Mouse (Mus musculus) hindbrain, embryonic 15.5 days (tissue): Measurements from ENCODE around the gene Riok2. TPM values are rescaled to one million over a fixed set of nuclear protein-coding genes. Genes with fewer than 3 reads are reported as not detected.
A peak's percentile ranks its signal among the peaks of the same experiment; 100 is the strongest.

Experiments used
- ATAC-seq: fragments of 200-750 bp; cut with Nextera tagmentation; 2 replicates; pipeline ENCODE4 v1.8.0; 2017; ENCODE audit warnings: low read depth, moderate number of reproducible peaks, moderate TSS enrichment; ENCODE audit not compliant: low FRiP score
- H3K27ac ChIP-seq: fragments of 300-500 bp; sonication (generic); replicated peaks from 2 replicates; pipeline ENCODE4 v1.5.1; 2015; ENCODE audit warnings: mild to moderate bottlenecking, inconsistent platforms
- H3K27me3 ChIP-seq: fragments of 300-500 bp; sonication (generic); 2 replicates; pipeline ENCODE4 v1.6.1; 2015; ENCODE audit warnings: control low read depth, inconsistent platforms
- H3K36me3 ChIP-seq: fragments of 300-500 bp; sonication (generic); 2 replicates; pipeline ENCODE4 v1.6.1; 2015; ENCODE audit warnings: control low read depth, inconsistent platforms
- H3K4me1 ChIP-seq: fragments of 300-500 bp; sonication (generic); replicated peaks from 2 replicates; pipeline ENCODE4 v1.6.1; 2015; ENCODE audit warnings: control low read depth, inconsistent platforms
- H3K4me2 ChIP-seq: fragments of 300-500 bp; sonication (generic); 2 replicates; pipeline ENCODE4 v1.6.1; 2015; ENCODE audit warnings: moderate library complexity, mild to moderate bottlenecking, inconsistent platforms
- H3K4me3 ChIP-seq: fragments of 300-500 bp; sonication (generic); 2 replicates; pipeline ENCODE4 v1.5.1; 2015; ENCODE audit warnings: mild to moderate bottlenecking, inconsistent platforms
- H3K9ac ChIP-seq: fragments of 300-500 bp; sonication (generic); 2 replicates; pipeline ENCODE4 v1.6.1; 2015; ENCODE audit warnings: inconsistent platforms
- H3K9me3 ChIP-seq: fragments of 300-500 bp; sonication (generic); 2 replicates; pipeline ENCODE4 v1.6.1; 2016; ENCODE audit warnings: control low read depth, inconsistent platforms
- WGBS: fragments of 180-500 bp; shearing (Covaris S2); methylation state at CpG from one replicate; pipeline ENCODE4 v1.1.7; 2015; 5-methylcytosine and 5-hydroxymethylcytosine counted together
- polyA plus RNA-seq: library from polyadenylated mRNA; unstranded; fragments of >200 nt; fragmentation: Nextera tagmentation; extraction: Ambion mirVana; gene quantifications from 2 replicates; pipeline ENCODE4 v1.2.1, GENCODE M21; 2015

Riok2 gene
- polyA plus RNA-seq, 1 experiment from 2014 or later = 20.6 TPM

DNA sequence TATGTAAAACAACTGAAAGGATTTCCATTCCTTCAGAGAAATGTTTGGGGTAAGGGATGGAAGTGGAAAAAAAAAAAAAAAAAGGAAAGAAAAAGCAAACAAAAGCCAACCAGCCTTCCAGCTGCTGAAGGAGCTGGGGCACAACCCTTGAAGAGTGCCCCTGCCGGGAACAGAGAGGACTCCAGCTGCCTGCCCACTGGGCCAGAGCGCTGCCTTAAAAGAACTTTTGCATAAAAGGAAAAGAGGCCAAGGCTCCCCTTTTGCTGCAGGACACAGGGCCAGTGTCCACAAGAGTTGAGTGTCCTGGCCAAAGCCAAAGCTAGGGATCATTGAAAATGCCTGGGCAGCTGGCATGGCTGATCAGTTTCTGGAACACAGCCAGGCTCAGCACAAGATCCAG lies 35.5 kb downstream of the Riok2 start:
- Histone ChIP-seq H3K4me2 (no peak overlapping the region), H3K9ac (no peak overlapping the region), H3K9me3 (no peaks in the 10 kb centered on the region), H3K36me3 (no peaks in the 10 kb centered on the region), H3K27me3 (no peaks in the 10 kb centered on the region), H3K4me1 (peaks cover 8% of the 10 kb centered on the region; the same call in 1 of the 2 replicates), H3K4me3 (no peak overlapping the region), H3K27ac (no peak overlapping the region)
- 4% methylated on average over 2 of the region's 2 CpGs for WGBS
- peak; percentile 51; the same call in 1 of the 2 replicates for ATAC-seq

DNA sequence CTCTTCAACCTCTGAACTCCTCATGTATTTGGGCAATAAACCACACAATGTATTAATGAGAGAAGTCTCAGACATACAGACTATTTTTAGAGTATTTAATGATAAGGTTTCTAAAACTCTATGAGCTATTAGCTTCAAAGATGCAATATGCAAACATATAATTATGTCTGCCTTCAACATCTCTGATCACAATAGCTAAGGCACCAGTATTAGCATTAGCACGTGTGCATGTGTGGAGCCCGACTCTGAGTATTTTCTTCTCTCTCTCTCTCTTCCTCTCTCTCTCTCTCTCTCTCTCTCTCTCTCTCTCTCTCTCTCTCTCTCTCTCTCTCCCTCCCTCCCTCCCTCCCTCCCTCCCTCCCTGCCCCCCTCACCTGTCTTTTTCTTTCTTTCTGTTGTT lies 37.3 kb downstream of the Riok2 start:
- no peaks in the 10 kb centered on the region for H3K36me3 ChIP-seq
- ATAC-seq = no peak
- H3K27me3 ChIP-seq = no peaks in the 10 kb centered on the region
- H3K4me1 ChIP-seq = peaks cover 8% of the 10 kb centered on the region; the same call in 1 of the 2 replicates
- WGBS = 69% methylated on average over 2 of the region's 2 CpGs
- H3K27ac ChIP-seq = no peak overlapping the region
- no peak overlapping the region for H3K4me3 ChIP-seq
- no peaks in the 10 kb centered on the region for H3K9me3 ChIP-seq
- no peak overlapping the region for H3K9ac ChIP-seq
- no peak overlapping the region for H3K4me2 ChIP-seq

DNA sequence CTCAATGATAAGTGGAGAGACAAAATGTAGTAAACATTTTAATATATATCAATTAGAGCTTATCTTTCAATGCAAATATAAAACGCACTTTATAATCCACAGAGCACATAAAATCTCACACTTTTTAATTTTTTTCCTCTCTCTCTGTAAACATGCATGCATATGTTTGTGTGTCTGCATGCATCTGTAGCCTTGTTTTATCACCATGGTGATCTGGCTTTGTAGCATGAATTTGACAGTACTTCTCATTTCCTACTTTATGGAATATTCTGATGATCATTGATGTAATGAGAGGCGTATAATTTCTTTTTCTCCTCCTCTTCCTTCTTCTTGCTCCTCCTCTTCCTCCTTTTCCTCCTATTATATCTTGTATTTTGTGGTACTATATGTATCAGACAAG lies 38.1 kb downstream of the Riok2 start:
- Histone ChIP-seq H3K27ac (no peak overlapping the region), H3K4me2 (no peak overlapping the region), H3K4me1 (peaks cover 8% of the 10 kb centered on the region; the same call in 1 of the 2 replicates), H3K9ac (no peak overlapping the region), H3K27me3 (no peaks in the 10 kb centered on the region), H3K9me3 (no peaks in the 10 kb centered on the region), H3K4me3 (no peak overlapping the region), H3K36me3 (no peaks in the 10 kb centered on the region)
- 96% methylated on average over 2 of the region's 2 CpGs for WGBS
- no peak for ATAC-seq

DNA sequence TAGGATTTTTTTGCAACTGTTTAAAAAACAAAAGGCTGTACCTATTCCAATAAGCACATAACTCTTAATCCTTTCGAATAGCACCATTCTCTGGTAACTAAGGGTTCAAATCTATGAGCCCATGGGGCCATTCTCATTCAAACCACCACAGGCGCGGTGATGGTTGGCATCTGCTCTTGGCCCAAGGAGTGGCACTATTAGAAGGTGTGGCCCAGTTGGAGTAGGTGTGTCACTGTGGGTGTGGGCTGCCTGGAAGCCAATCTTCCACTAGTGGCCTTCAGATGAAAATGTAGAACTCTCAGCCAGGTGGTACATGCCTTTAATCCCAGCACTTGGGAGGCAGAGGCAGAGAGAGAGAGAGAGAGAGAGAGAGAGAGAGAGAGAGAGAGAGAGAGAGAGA lies 40.1 kb downstream of the Riok2 start:
- Histone ChIP-seq H3K27ac (no peak overlapping the region), H3K9me3 (no peaks in the 10 kb centered on the region), H3K4me3 (no peak overlapping the region), H3K9ac (no peak overlapping the region), H3K4me1 (peaks cover 5% of the 10 kb centered on the region; the same call in 1 of the 2 replicates), H3K36me3 (no peaks in the 10 kb centered on the region), H3K4me2 (no peak overlapping the region), H3K27me3 (no peaks in the 10 kb centered on the region)
- 97% methylated on average over 3 of the region's 3 CpGs for WGBS
- ATAC-seq = no peak

DNA sequence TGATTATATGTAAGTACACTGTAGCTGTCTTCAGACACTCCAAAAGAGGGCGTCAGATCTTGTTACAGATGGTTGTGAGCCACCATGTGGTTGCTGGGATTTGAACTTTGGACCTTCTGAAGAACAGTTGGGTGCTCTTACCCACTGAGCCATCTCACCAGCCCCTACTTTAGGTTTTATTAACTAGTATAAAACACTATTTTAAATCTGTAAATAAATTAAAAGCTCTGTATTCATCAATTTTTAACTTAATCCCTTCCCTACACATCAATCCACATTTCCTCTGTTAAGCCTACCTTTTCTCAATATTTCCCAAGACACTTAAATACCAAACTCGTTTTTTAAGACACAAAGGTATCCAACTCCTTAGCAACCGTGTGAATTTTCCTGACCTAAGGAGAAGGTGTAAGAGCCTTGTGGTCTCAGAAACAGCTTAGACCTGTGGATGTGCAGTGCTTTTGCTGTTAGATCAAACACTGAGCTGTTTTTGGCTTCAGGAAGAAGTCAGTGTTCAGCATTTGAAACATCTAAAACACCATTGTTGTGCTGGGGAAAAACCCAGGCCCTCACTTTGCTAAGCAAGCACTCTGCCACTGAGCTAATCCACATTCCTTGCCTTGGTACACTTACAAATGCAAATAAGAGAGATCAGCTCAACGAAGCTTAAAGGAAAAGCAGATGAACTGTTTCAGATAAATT lies 50.6 kb downstream of the Riok2 start:
- Histone ChIP-seq H3K4me3 (no peak overlapping the region), H3K4me2 (no peak overlapping the region), H3K4me1 (no peaks in the 10 kb centered on the region), H3K27me3 (no peaks in the 10 kb centered on the region), H3K9ac (no peak overlapping the region), H3K36me3 (no peaks in the 10 kb centered on the region), H3K9me3 (no peaks in the 10 kb centered on the region), H3K27ac (no peak overlapping the region)
- 25% methylated on average over 4 of the region's 4 CpGs for WGBS
- ATAC-seq = no peak

DNA sequence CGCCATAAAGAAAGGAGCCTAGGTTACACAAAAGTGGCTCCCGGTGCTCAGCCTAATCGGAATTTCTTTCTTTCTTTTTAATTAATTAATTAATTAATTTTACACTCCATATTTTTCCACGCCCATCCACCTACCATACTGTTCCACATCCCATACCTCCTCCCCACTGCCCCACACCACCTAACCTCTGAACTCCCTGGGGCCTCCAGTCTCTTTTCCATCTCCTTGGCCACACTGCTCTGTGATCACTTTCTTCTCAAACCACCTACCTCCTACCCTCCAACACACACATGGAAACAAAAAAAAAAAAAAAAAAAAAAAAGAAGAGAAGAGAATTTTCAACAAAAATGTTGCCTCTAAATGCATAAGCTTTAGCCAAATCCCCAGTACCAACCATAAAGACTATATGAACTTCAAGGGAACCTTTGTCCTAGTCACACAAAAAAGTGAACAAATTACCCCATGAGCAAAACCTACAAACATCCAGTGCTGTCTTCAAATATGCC lies 51.3 kb downstream of the Riok2 start:
- no peaks in the 10 kb centered on the region for H3K9me3 ChIP-seq
- no peaks in the 10 kb centered on the region for H3K27me3 ChIP-seq
- H3K4me1 ChIP-seq = no peaks in the 10 kb centered on the region
- H3K27ac ChIP-seq = no peak overlapping the region
- H3K4me3 ChIP-seq = no peak overlapping the region
- no peaks in the 10 kb centered on the region for H3K36me3 ChIP-seq
- no peak for ATAC-seq
- H3K9ac ChIP-seq = no peak overlapping the region
- no peak overlapping the region for H3K4me2 ChIP-seq
- WGBS = 25% methylated on average over 4 of the region's 4 CpGs

DNA sequence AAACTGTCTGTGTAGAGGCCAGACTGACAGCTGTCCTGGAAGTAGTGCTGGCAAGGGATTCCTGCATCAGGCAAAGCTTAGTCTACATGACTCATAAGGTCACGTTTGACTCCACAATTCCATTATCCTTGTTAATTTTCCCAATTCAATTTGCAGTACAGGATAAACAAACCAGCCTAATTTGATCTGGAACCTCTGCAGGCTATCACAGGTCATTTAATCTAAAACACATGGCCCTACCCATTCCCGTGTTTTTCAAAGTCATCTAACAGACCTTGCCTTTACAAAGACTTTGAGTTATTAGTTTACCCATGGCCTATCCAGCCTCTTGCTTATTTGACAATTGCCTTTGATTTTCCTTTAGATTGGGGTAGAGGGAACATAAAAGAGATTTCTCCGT lies 51.8 kb downstream of the Riok2 start:
- Histone ChIP-seq H3K9me3 (no peaks in the 10 kb centered on the region), H3K27ac (no peak overlapping the region), H3K27me3 (no peaks in the 10 kb centered on the region), H3K4me2 (no peak overlapping the region), H3K4me1 (no peaks in the 10 kb centered on the region), H3K36me3 (no peaks in the 10 kb centered on the region), H3K4me3 (no peak overlapping the region), H3K9ac (no peak overlapping the region)
- 63% methylated on average over 3 of the region's 3 CpGs for WGBS
- no peak for ATAC-seq

DNA sequence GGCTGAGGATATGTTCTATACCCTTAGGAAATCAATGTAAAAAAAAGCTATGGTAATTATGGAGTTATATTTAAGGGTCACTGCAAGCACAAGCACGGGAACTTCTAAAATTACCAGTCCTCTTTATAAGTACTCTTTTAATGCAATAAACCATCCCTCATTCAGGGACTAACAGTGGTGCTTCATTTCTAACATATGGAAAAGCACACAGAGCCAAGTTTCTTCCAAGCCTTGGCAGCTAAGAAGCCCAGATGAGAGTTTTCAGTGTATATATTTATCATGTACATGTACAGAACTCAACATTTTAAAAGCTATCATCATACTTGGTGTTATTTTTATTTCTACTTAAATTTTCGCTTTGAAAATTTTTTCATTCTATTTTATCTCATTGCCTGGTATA lies 54.8 kb downstream of the Riok2 start:
- H3K4me3 ChIP-seq = no peak overlapping the region
- H3K9me3 ChIP-seq = no peaks in the 10 kb centered on the region
- H3K27me3 ChIP-seq = no peaks in the 10 kb centered on the region
- no peaks in the 10 kb centered on the region for H3K36me3 ChIP-seq
- WGBS = 90% methylated on average over 2 of the region's 2 CpGs
- no peaks in the 10 kb centered on the region for H3K4me1 ChIP-seq
- no peak overlapping the region for H3K27ac ChIP-seq
- no peak for ATAC-seq
- no peak overlapping the region for H3K4me2 ChIP-seq
- H3K9ac ChIP-seq = no peak overlapping the region

DNA sequence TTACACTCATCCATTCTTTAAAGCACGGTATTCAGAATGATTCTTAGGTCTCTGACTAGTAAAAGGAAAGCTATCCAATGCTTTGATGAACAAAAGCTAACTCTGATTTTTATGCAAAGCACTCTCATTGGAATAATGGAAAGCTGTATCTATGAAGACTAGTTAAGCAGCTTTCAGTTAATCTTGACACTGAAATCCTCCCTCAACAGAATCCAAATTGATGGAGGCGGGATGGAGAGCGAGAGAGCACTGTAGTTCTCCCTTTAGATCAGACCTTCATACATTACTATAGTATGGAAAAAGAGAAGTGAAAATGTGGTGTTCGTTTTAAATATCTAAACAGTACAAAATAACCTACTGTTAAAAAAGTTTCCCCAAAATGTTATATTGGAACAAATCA lies 59.6 kb downstream of the Riok2 start:
- WGBS = 63% methylated on average over 4 of the region's 4 CpGs
- no peak for ATAC-seq

DNA sequence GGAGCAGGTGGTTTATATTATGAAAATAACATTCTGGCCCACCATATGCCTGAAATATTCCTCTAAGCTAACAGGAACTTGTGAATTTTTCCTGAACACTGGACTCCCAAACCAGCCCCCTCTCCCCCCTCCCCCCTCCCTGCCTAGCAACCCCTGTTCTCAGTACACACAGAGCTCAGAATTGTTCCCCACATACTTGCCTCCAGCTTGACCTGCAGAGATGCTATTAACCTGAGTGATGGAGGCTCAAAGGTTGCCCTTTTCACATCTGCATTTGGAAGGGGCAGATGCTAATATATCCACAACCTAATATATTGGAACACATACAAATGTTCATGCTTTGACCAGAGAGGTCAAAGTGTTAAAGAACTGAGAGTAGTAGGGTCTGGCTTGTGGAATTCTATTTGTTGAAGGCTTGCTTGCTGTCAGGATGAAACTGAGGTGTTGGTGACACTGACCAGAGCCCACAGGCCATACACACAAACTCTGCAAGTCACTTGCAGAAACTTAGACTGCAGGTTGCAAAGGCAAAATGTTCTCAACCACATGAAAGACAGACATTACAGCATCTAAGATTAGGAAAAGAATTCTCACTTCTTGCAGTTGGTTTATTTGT lies 64.6 kb downstream of the Riok2 start:
- no peak overlapping the region for H3K9ac ChIP-seq
- H3K4me2 ChIP-seq = no peak overlapping the region
- no peaks in the 10 kb centered on the region for H3K36me3 ChIP-seq
- H3K27me3 ChIP-seq = no peaks in the 10 kb centered on the region
- no peak overlapping the region for H3K4me3 ChIP-seq
- H3K9me3 ChIP-seq = no peaks in the 10 kb centered on the region
- H3K4me1 ChIP-seq = no peaks in the 10 kb centered on the region
- no peak for ATAC-seq
- H3K27ac ChIP-seq = no peak overlapping the region

More for the DNA sequence above, 59.6 kb downstream of the Riok2 start:
- H3K4me2 ChIP-seq = no peak overlapping the region
- no peak overlapping the region for H3K27ac ChIP-seq
- H3K4me3 ChIP-seq = no peak overlapping the region
- H3K9ac ChIP-seq = no peak overlapping the region
- no peaks in the 10 kb centered on the region for H3K4me1 ChIP-seq
- H3K27me3 ChIP-seq = no peaks in the 10 kb centered on the region
- H3K9me3 ChIP-seq = no peaks in the 10 kb centered on the region
- no peaks in the 10 kb centered on the region for H3K36me3 ChIP-seq

DNA sequence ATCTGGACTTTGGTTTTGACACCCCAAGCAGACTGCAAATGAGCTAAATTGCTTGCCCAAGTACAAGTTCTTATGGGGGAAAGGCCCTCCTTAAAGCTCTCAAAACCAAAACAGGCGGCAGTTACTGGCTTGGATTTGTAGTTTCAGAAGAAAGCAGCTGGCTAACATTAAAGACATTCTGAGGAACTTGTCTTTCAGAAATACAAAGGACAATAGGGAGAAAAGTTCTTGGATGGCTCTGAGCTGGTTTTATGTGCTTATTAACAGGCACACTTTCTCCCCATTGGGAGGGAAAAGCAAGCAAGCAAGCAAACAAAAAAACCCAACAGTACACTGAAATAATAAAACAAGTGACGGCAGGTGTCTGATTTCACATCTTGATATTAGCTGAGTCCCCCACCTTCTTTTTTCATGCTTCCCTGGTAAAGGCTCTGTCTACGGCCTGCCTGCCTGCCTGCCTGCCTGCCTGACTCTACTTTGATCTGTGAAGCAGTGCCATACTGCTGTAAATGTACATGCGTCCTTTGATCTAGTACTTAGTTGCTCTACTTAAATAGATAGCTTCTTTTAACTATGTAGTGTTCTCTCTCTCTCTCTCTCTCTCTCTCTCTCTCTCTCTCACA lies 67.9 kb downstream of the Riok2 start:
- H3K4me3 ChIP-seq = no peak overlapping the region
- ATAC-seq = no peak
- H3K4me2 ChIP-seq = no peak overlapping the region
- WGBS = 60% methylated on average over 4 of the region's 4 CpGs
- no peaks in the 10 kb centered on the region for H3K9me3 ChIP-seq
- H3K9ac ChIP-seq = no peak overlapping the region
- no peaks in the 10 kb centered on the region for H3K27me3 ChIP-seq
- no peaks in the 10 kb centered on the region for H3K4me1 ChIP-seq
- H3K36me3 ChIP-seq = no peaks in the 10 kb centered on the region
- no peak overlapping the region for H3K27ac ChIP-seq

DNA sequence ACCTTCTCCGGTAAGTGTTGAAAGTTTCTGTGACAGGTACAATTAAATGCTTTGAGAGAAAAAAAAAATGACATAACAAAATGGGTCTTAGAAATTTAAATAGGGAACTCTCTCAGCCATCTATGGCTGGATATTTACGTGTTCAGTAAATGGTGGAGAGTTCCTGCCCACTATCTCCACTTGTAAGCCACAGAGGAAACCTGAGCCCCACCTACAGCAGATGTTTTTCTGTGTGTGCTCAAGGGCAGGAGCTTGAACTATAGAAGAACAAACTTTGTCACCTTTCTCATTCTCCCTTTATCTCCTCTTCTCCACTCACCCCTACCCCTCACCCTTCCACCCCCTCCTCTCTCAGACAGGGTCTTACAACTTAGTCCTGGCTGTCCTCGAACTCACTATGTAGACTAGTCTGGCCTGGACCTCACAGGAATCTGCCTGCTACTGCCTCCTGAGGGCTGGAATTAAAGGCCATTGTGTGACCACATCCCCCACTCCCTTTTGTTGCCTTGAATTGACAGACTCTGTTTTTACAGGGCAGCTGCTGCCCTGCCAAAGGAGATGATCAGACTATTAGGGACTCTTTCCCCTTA lies 70.3 kb downstream of the Riok2 start:
- H3K4me2 ChIP-seq = no peak overlapping the region
- no peaks in the 10 kb centered on the region for H3K36me3 ChIP-seq
- H3K27me3 ChIP-seq = no peaks in the 10 kb centered on the region
- H3K4me3 ChIP-seq = no peak overlapping the region
- WGBS = 93% methylated on average over 3 of the region's 3 CpGs
- H3K27ac ChIP-seq = no peak overlapping the region
- no peak for ATAC-seq
- H3K4me1 ChIP-seq = peaks cover 10% of the 10 kb centered on the region
- H3K9ac ChIP-seq = no peak overlapping the region
- no peaks in the 10 kb centered on the region for H3K9me3 ChIP-seq
